Mouse (Mus musculus) common myeloid progenitor, adult 5-6 weeks (primary cell): ENCODE measurements around the gene Ak3. TPM values are rescaled to one million over a fixed set of nuclear protein-coding genes. Genes with fewer than 3 reads are reported as not detected.

ENCODE experiments used
- ATAC-seq: replicated peaks from 2 replicates; pipeline ENCODE4 v1.8.0; 2016; ENCODE audit warnings: low read depth, mild to moderate bottlenecking, moderate TSS enrichment, inconsistent platforms; ENCODE audit not compliant: poor library complexity, severe bottlenecking
- total RNA-seq: library from RNA; stranded (forward); fragments of 200-1000, 187-1606 nt; gene quantifications from 2 replicates; pipeline ENCODE4 v1.2.3, GENCODE M21; 2017

Gene Ak3
- total RNA-seq, 1 experiment from 2014 or later, result 55.2 TPM

GRCm38 (mm10) chr19:29045369-29045768 lies 2.4 kb downstream of the Ak3 start:
- no peak for ATAC-seq

GRCm38 (mm10) chr19:29044353-29044768 lies 3.4 kb downstream of the Ak3 start:
- ATAC-seq, result no peak

- ATAC-seq, result 0 out of 2 replicates have a peak, but pooled peaks have one; percentile 15
These were observed 5.1 kb downstream of the Ak3 start for GRCm38 (mm10) chr19:29042647-29043046.

- ATAC-seq, result no peak
These were observed 5.6 kb downstream of the Ak3 start for GRCm38 (mm10) chr19:29042143-29042542.

GRCm38 (mm10) chr19:29040206-29040605 lies 7.6 kb downstream of the Ak3 start:
- no peak for ATAC-seq

- no peak for ATAC-seq
These were observed 8.4 kb downstream of the Ak3 start for GRCm38 (mm10) chr19:29039334-29039733.

GRCm38 (mm10) chr19:29037541-29037940 lies 10.2 kb downstream of the Ak3 start:
- no peak for ATAC-seq

- no peak for ATAC-seq
These were observed 10.7 kb downstream of the Ak3 start for GRCm38 (mm10) chr19:29037026-29037425.

GRCm38 (mm10) chr19:29032662-29033061 lies 15.1 kb downstream of the Ak3 start:
- ATAC-seq, result no peak

GRCm38 (mm10) chr19:29031788-29032187 lies 16.0 kb downstream of the Ak3 start:
- no peak for ATAC-seq

- peak; percentile 74 for ATAC-seq
These were observed 23.3 kb downstream of the Ak3 start for GRCm38 (mm10) chr19:29024391-29024947.

- no peak for ATAC-seq
These were observed 25.9 kb downstream of the Ak3 start for GRCm38 (mm10) chr19:29021754-29022345.

GRCm38 (mm10) chr19:29019647-29020046 lies 28.1 kb downstream of the Ak3 start:
- no peak for ATAC-seq

- no peak for ATAC-seq
These were observed 31.0 kb downstream of the Ak3 start for GRCm38 (mm10) chr19:29016786-29017185.

- ATAC-seq, result no peak
These were observed 31.5 kb downstream of the Ak3 start for GRCm38 (mm10) chr19:29016204-29016765.

- 0 out of 2 replicates have a peak, but pooled peaks have one; percentile 11 for ATAC-seq
These were observed 32.2 kb downstream of the Ak3 start for GRCm38 (mm10) chr19:29015410-29016203.

- no peak for ATAC-seq
These were observed 33.2 kb downstream of the Ak3 start for GRCm38 (mm10) chr19:29014466-29015055.

GRCm38 (mm10) chr19:29011355-29011990 lies 36.3 kb downstream of the Ak3 start:
- ATAC-seq, result no peak

- no peak for ATAC-seq
These were observed 38.7 kb downstream of the Ak3 start for GRCm38 (mm10) chr19:29009046-29009445.

GRCm38 (mm10) chr19:29008069-29008706 lies 39.6 kb downstream of the Ak3 start:
- no peak for ATAC-seq
